Mouse (Mus musculus) heart, embryonic 14.5 days (tissue): ENCODE data around the gene Tut1. TPM values are rescaled to one million over a fixed set of nuclear protein-coding genes. Genes with fewer than 3 reads are reported as not detected.
A peak's percentile ranks its signal among the peaks of the same experiment; 100 is the strongest.

ENCODE experiments used
- ATAC-seq: fragments of 200-750 bp; cut with Nextera tagmentation; 2 replicates; pipeline ENCODE4 v1.8.0; 2017; ENCODE audit warnings: low read depth, moderate TSS enrichment; ENCODE audit not compliant: insufficient number of reproducible peaks, insufficient read depth, low FRiP score
- H3K27ac ChIP-seq, 2 experiments: fragments of 200-500 bp in 1 of 2; fragments of 300-500 bp in 1 of 2; sonication (generic) in 1 of 2; replicated peaks in 1 of 2; 2 replicates each; pipeline ENCODE4 v1.5.1; 2012 to 2014; ENCODE audit warnings: low read depth in 2 of 2, low read length in 2 of 2, control low read depth in 1 of 2, mild to moderate bottlenecking in 1 of 2, mixed read lengths in 1 of 2; ENCODE audit not compliant: control insufficient read depth in 1 of 2, insufficient read depth in 1 of 2
- H3K27me3 ChIP-seq: fragments of 300-500 bp; sonication (generic); 2 replicates; pipeline ENCODE4 v1.6.1; 2014; ENCODE audit warnings: mild to moderate bottlenecking, low read length, control low read depth; ENCODE audit not compliant: control insufficient read depth, insufficient read depth
- H3K36me3 ChIP-seq: fragments of 300-500 bp; sonication (generic); 2 replicates; pipeline ENCODE4 v1.6.1; 2014; ENCODE audit warnings: mild to moderate bottlenecking, control low read depth, low read length, mixed read lengths; ENCODE audit not compliant: control insufficient read depth, insufficient read depth
- H3K4me1 ChIP-seq, 2 experiments: fragments of 200-500 bp in 1 of 2; fragments of 300-500 bp in 1 of 2; sonication (generic) in 1 of 2; 2 replicates each; pipeline ENCODE4 v1.6.1; 2012 to 2014; ENCODE audit warnings: low read length in 2 of 2, control low read depth in 1 of 2, mixed read lengths in 1 of 2; ENCODE audit not compliant: control insufficient read depth in 2 of 2, insufficient read depth in 2 of 2
- H3K4me2 ChIP-seq: fragments of 300-500 bp; sonication (generic); 2 replicates; pipeline ENCODE4 v1.6.1; 2014; ENCODE audit warnings: mild to moderate bottlenecking, low read length
- H3K4me3 ChIP-seq, 2 experiments: fragments of 200-500 bp in 1 of 2; fragments of 300-500 bp in 1 of 2; sonication (generic) in 1 of 2; 2 replicates each; pipeline ENCODE4 v1.5.1; 2012 to 2014; ENCODE audit warnings: low read length in 2 of 2, mild to moderate bottlenecking in 2 of 2, control low read depth in 1 of 2, low read depth in 1 of 2, moderate library complexity in 1 of 2; ENCODE audit not compliant: control insufficient read depth in 1 of 2, insufficient read depth in 1 of 2
- H3K9ac ChIP-seq: fragments of 300-500 bp; sonication (generic); 2 replicates; pipeline ENCODE4 v1.6.1; 2014; ENCODE audit warnings: mild to moderate bottlenecking, low read length
- H3K9me3 ChIP-seq: fragments of 300-500 bp; sonication (generic); 2 replicates; pipeline ENCODE4 v1.6.1; 2016; ENCODE audit warnings: low read length, control low read depth; ENCODE audit not compliant: control insufficient read depth
- WGBS: fragments of 180-500 bp; shearing (Covaris S2); extraction: QIAGEN DNeasy Blood & Tissue Kit; methylation state at CpG from one replicate; pipeline ENCODE4 v1.1.7; 2014; 5-methylcytosine and 5-hydroxymethylcytosine counted together
- polyA plus RNA-seq: library from polyadenylated mRNA; unstranded; fragments of >200 nt; fragmentation: Nextera tagmentation; extraction: Ambion mirVana; gene quantifications from 2 replicates; pipeline ENCODE4 v1.2.1, GENCODE M21; 2014

The Tut1 gene
- polyA plus RNA-seq, 1 experiment from 2014 or later: 15.6 TPM

DNA sequence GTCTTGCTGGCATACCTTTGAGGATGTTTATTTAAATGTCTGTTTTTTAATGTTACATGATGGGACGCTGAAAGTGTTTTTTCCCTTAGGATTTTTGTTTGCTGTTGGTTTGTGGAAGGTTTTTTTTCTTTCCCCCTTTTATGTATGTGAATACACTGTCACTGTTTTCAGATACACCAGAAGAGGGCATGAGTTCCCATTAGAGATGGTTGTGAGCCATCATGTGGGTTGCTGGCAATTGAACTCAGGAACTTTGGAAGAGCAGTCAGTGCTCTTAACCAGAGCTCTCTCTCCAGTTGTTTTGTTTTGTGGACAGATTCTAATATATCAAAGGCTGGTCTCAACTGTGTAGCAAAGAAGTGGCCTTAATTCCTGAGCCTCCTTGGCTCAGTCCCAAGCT lies 21.0 kb downstream of the Tut1 start:
- Histone ChIP-seq H3K36me3 (peaks cover 100% of the 10 kb centered on the region), H3K4me2 (no peak overlapping the region), H3K9me3 (no peaks in the 10 kb centered on the region), H3K27ac (no peak overlapping the region), H3K4me3 (no peak overlapping the region), H3K27me3 (no peaks in the 10 kb centered on the region), H3K9ac (no peak overlapping the region), H3K4me1 (0 out of 4 replicates have a peak, but pooled peaks cover 0 to 4% of the 10 kb centered on the region in 2 experiments)
- ATAC-seq: no peak
- WGBS: 97% methylated on average over 1 of the region's 1 CpGs

DNA sequence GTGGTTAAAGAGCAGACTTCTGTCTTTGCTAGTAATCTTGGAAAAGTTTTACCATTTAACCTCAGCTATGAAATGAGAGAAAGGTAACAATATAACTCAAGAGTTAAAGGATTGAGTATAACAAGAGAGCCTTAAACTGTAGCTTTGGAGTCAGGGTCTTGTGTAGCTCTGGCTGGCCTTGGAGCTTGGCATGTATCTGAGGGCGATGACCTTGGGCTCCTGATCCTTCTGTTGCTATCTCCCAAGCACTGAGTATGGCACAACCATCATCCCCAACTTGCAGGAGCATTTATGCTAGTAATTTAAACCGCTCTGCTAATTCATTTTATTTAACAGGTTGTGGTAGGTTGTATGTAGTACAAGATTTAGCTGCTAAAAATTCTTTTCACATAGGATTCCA lies 21.8 kb downstream of the Tut1 start:
- Histone ChIP-seq H3K27me3 (no peaks in the 10 kb centered on the region), H3K9ac (0 out of 2 replicates have a peak overlapping the region, but pooled peaks have one; percentile 16)

DNA sequence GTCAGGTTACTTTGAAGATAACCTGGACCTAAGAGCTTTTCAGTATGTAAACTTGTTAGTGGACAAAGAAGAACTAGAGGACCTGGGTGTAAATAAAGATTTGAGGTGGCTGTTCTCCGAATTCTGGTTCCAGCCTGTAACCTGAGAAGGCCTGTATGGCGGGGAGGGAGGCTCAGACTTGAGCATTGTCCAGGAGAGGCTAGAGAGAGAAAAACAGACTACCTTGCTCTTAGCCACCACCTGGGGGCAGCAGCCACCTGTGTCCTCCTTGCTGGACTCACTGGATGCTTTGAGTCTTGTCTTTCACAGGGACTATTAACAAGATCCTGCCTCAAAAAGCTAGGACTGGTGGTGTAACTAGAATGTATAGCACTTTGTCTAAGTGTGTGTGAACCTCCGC lies 22.9 kb downstream of the Tut1 start:
- ATAC-seq: no peak
- H3K4me3 ChIP-seq: no peak overlapping the region
- WGBS: 36% methylated on average over 3 of the region's 3 CpGs
- no peaks in the 10 kb centered on the region for H3K27me3 ChIP-seq
- H3K27ac ChIP-seq: 0 out of 4 replicates have a peak overlapping the region, but pooled peaks of 1 of the 2 experiments have one; percentile 4
- no peak overlapping the region for H3K4me2 ChIP-seq
- no peaks in the 10 kb centered on the region for H3K9me3 ChIP-seq
- H3K36me3 ChIP-seq: peaks cover 95% of the 10 kb centered on the region
- no peak overlapping the region for H3K9ac ChIP-seq
- H3K4me1 ChIP-seq: peaks cover 1 to 7% of the 10 kb centered on the region in 2 experiments; a peak in 3 of 4 replicates

More for the DNA sequence above, 21.8 kb downstream of the Tut1 start:
- Histone ChIP-seq H3K27ac (no peak overlapping the region; a peak in 1 of 4 replicates), H3K4me3 (no peak overlapping the region), H3K4me2 (no peak overlapping the region), H3K9me3 (no peaks in the 10 kb centered on the region), H3K4me1 (peaks cover 0 to 4% of the 10 kb centered on the region in 2 experiments; a peak in 1 of 4 replicates), H3K36me3 (peaks cover 100% of the 10 kb centered on the region)
- WGBS: 89% methylated on average over 2 of the region's 2 CpGs
- ATAC-seq: no peak

DNA sequence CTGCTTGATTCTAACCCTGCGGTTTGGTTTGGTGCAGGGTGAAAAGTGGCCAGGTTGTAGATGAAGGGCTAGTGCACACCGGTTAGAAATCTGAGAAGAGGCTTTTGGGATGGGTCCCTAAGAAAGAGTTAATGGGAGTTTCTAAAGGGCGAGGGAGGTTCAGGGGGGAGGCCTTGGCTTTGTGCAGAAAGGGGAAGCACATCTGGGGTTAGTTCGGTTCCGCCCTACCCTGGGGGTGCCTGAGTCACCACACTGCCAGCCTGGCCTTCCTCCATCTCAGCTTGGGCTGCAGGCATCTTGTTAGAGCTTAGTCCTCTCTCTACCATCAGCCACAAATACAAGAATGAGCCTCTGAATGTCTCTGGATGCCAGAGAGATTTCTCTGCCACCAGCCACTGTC lies 27.1 kb downstream of the Tut1 start:
- no peak overlapping the region for H3K9ac ChIP-seq
- peaks cover 53% of the 10 kb centered on the region for H3K36me3 ChIP-seq
- H3K9me3 ChIP-seq: no peaks in the 10 kb centered on the region
- H3K27ac ChIP-seq: no peak overlapping the region
- ATAC-seq: no peak
- no peak overlapping the region for H3K4me2 ChIP-seq
- no peak overlapping the region for H3K4me3 ChIP-seq
- WGBS: 54% methylated on average over 5 of the region's 5 CpGs
- peaks cover 28 to 49% of the 10 kb centered on the region in 2 experiments for H3K4me1 ChIP-seq
- H3K27me3 ChIP-seq: no peaks in the 10 kb centered on the region

DNA sequence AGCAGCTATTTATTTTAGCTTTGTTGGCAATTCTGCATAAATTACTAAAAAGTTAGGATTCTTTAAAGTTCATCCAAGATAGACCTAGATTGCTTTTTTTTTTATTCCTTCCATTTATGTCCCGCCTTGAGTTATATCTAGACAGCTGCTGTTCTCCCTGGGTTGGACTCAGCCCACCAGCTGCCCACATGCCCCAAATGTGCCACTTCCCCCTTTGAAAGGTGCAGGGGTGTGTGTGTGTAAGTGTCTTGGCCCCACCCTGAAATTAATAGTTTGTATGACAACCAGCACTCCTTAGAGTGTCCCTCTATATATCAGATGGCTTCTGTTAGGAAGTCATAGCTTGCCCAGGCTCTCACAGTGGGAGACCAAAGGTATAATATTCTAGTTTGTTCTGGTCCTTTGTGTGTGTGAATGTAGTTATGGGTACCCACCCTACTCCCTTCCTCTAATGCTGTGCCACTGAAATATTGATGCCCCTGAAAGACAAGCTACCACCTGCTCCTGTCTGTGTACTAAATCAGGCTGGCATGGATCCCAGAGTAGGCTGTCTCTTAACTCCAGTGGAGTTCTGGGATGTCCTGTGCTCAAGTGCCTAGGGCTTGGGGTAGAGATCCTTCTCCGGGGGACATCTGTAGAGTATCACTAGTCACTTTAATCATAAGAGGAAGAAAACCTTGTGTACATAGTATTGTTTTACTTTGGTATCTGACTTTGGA lies 28.0 kb downstream of the Tut1 start:
- Histone ChIP-seq H3K4me1 (peaks cover 31 to 49% of the 10 kb centered on the region in 2 experiments), H3K27ac (0 out of 4 replicates have a peak overlapping the region, but pooled peaks of 1 of the 2 experiments have one; percentile 7), H3K4me3 (no peak overlapping the region), H3K4me2 (no peak overlapping the region), H3K9ac (no peak overlapping the region), H3K9me3 (no peaks in the 10 kb centered on the region), H3K27me3 (no peaks in the 10 kb centered on the region), H3K36me3 (peaks cover 45% of the 10 kb centered on the region)
- WGBS: 42% methylated on average over 2 of the region's 2 CpGs
- no peak for ATAC-seq

DNA sequence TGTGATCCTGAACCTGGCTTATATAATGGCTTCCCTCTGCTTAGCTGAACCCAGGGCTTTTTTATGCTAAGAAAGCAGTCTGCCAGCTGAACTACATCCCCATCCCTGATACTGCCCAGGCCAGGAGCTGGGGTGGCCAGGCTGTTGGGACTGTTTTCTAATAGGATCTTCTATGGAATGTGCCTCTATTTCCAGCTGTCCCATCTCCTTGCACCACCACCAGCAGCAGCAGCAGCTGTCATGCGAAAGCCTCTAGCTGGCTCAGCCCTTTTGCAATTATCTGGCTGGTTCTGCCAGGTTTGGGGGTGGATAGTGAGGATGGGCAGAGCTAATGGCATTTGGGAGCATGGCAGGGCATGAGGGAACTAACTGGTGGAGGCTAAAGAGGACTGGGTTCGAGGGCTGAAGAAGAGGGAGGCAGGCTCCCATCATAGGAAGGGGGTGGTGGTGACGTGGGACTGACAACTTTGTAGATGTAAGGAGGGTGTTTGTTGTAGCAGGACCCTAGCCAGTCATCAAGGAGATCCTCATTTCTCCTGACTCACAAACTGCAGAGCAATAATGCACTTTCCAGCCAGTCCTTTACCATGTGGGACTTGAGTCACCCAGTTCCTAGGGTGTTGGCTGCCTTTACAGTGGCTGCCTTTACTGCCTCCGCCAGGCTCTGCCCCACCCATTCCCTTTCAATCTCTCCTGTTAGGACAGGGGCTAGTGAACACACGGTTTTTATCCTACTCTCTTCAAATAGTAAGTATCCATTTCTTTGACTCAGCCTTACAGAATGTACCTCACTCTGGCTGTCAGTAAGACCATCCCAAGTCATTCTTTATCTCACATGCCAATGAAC lies 28.9 kb downstream of the Tut1 start:
- peaks cover 36 to 54% of the 10 kb centered on the region in 2 experiments for H3K4me1 ChIP-seq
- peak overlapping the region; percentile 44; the same call in 1 of the 2 replicates for H3K9ac ChIP-seq
- H3K4me3 ChIP-seq: no peak overlapping the region
- peaks cover 36% of the 10 kb centered on the region for H3K36me3 ChIP-seq
- H3K27me3 ChIP-seq: no peaks in the 10 kb centered on the region
- peak overlapping the region; percentile 15 to 48; a peak in 2 of 4 replicates for H3K27ac ChIP-seq
- no peak for ATAC-seq
- no peak overlapping the region for H3K4me2 ChIP-seq
- H3K9me3 ChIP-seq: no peaks in the 10 kb centered on the region
- WGBS: 25% methylated on average over 5 of the region's 5 CpGs

DNA sequence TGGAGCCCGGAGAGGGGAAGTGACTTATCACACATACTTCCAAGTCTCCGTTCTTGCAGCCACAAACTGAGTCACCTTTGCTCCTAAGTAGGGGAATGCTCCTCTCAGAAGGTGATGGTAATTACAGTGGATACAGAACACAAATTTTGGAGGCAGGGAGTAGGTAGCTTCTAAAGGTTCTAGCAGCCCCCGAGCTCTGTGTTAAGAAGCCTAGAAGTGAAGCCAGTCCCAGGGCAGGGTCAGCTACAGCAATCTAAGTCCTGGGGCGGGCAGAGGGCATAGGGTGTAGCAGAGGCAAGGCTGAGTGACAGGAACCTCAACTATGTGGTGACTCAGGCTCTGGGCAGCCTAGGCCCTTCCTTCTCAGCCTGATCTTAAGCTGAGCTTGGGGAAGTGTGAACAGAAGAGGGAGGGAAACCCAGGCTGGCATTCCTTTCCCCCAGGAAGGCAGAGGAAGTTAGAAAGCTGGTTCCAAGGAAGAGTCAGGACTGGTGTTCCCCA lies 29.6 kb downstream of the Tut1 start:
- H3K9ac ChIP-seq: 0 out of 2 replicates have a peak overlapping the region, but pooled peaks have one; percentile 5
- ATAC-seq: 0 out of 2 replicates have a peak, but pooled peaks have one; percentile 45
- peaks cover 29% of the 10 kb centered on the region for H3K36me3 ChIP-seq
- no peaks in the 10 kb centered on the region for H3K9me3 ChIP-seq
- H3K27ac ChIP-seq: peak overlapping the region; percentile 15 to 24; a peak in 2 of 4 replicates
- 7% methylated on average over 4 of the region's 4 CpGs for WGBS
- H3K4me1 ChIP-seq: peaks cover 42 to 60% of the 10 kb centered on the region in 2 experiments
- H3K27me3 ChIP-seq: no peaks in the 10 kb centered on the region
- no peak overlapping the region for H3K4me2 ChIP-seq
- no peak overlapping the region for H3K4me3 ChIP-seq
